Mouse (Mus musculus): ENCODE data around the gene Garnl3.

DNA sequence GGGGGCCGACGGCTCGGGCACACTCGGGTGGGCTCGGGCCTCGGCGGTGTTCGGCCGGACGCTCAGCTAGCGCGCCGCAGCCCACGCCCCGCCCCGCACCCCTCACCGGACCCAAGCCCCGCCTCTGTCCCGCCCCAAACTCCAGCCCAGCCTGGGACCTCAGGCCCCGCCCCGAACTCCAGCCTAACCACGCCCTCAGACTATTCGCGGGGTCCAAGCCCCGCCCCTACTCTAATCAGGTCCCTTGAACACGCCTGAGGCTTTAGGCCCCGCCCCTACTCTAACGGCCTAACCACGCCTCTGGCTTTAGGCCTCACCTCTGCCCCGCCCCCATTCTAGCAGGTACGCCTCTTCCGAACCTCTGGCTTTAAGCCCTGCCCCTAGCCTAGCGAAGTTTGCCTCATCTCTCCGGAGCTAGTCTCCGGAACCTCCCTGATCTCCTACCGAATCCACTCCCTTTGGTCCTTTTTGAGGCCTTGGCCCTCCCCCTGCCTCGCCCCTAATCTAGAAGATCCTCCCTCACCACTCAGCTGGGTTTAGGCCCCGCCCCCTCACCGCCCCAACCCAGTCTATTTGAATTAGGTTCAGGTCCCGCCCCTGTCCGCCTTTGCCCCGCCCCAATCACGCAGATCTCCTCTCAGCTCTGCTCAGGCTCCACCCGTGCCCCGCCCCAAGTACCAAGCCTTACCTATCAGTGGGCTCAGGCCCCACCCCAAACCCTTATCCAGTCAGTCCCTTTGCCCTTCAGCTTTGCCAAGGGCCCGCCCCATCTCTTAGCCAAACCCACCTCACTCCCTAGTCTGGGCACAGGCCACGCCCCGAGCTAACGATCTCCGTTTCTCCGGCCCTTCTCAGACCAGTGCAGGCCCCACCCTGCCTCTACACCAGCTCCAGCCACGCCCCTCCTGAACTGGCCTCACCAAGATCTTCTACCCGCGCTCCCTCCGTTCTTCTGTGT lies 649 bp downstream of the Garnl3 start:
- TF ChIP-seq POLR2A (IDR thresholded peaks at IDR 0.05; ENCODE audit: borderline replicate concordance, extremely low read depth, insufficient read depth, insufficient read length, poor library complexity, severe bottlenecking): no peak
- no peak for TF ChIP-seq CTCF (IDR thresholded peaks at IDR 0.05; ENCODE audit: borderline replicate concordance, extremely low read depth, insufficient read depth, insufficient read length)
